Mouse (Mus musculus): ENCODE results near the gene Tpo.

Gene Tpo

DNA sequence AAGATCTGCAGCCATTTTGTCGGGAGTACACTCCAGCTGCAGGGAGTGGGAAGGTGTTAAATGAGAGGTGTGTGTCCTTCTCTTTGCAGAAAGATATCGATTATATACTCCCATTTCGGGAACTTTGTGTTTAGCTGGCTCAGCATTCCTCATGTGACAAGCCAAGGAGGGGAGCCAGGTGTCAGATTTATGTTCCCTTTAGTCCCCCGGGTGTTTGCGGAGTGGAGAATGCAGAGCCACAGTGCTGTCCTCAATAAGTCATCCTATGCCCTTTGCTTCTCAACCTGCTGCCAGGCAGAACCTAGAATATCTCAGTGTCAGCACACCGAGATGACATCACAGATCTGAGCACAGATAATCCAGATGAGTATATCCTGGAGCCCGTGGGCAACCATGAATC is 10.1 kb downstream of the Tpo start:
- H3K36me3 ChIP-seq (ENCODE audit: control insufficient read depth, insufficient read depth, low read length, poor library complexity, severe bottlenecking), result no peaks in the 10 kb centered on the region
- H3K27me3 ChIP-seq (ENCODE audit: control insufficient read depth, insufficient read depth, low read length, poor library complexity, severe bottlenecking), result no peaks in the 10 kb centered on the region
- no peak for DNase-seq (ENCODE audit: low read depth, low spot score)

- Histone ChIP-seq H3K36me3 (ENCODE audit: control insufficient read depth, insufficient read depth, low read length, poor library complexity, severe bottlenecking) (no peaks in the 10 kb centered on the region), H3K27me3 (ENCODE audit: control insufficient read depth, insufficient read depth, low read length, poor library complexity, severe bottlenecking) (no peaks in the 10 kb centered on the region)
- no peak for DNase-seq (ENCODE audit: low read depth, low spot score)
Measured at GRCm38 (mm10) chr12:30112271-30112670, 20.2 kb downstream of the Tpo start.

DNA sequence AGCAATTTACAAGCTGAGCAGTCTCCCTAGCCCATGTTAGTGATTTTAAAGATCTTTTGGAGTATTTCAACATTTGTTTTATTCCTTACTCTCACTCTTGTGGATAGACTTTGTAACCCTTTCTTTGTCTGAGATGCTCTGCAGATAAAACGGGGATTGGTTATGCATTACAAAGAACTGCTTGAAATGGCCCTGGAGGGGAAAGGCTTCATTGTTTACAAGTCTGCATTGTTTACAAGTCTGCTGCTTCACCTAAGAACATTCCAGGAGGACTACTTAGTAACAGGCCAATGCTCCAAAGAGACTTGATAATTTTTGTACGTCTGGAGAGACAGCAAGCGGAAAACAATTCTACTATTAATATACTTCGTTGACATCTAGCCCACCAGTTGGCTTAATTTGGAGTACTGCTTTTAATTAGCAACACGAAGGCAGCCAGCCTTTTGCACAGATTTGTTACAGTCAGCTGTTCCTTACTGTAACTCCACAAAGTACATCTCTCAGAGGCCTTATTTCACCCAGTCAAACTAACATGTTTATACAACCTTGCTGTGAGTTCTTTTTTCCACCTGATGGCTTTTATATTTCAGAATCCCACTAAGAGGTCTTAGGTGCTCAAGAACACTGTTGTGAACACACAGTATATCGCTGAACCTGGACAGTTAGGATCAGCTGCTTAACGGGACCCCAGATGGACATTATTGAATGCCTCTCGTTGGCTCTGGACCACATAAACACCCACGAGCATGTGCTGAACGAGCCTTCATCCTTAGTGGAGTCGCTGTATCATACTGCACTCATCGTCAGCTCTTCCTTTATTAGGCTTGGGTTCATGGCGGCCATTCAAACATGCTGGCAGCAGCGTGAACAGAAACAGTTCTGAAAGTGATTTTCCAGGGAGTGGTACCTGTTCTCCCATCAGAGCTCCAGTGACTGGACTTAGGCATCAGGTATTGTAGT is 22.5 kb downstream of the Tpo start:
- Histone ChIP-seq H3K36me3 (ENCODE audit: control insufficient read depth, insufficient read depth, low read length, poor library complexity, severe bottlenecking) (no peaks in the 10 kb centered on the region), H3K27me3 (ENCODE audit: control insufficient read depth, insufficient read depth, low read length, poor library complexity, severe bottlenecking) (no peaks in the 10 kb centered on the region)
- DNase-seq (ENCODE audit: low read depth, low spot score), result no peak

GRCm38 (mm10) chr12:30102891-30103565 is 29.4 kb downstream of the Tpo start:
- Histone ChIP-seq H3K36me3 (ENCODE audit: control insufficient read depth, insufficient read depth, low read length, poor library complexity, severe bottlenecking) (no peaks in the 10 kb centered on the region), H3K27me3 (ENCODE audit: control insufficient read depth, insufficient read depth, low read length, poor library complexity, severe bottlenecking) (no peaks in the 10 kb centered on the region)
- DNase-seq (ENCODE audit: low read depth, low spot score), result no peak

GRCm38 (mm10) chr12:30092081-30092480 is 40.3 kb downstream of the Tpo start:
- no peak for DNase-seq (ENCODE audit: low read depth, low spot score)
- no peaks in the 10 kb centered on the region for H3K27me3 ChIP-seq (ENCODE audit: control insufficient read depth, insufficient read depth, low read length, poor library complexity, severe bottlenecking)
- no peaks in the 10 kb centered on the region for H3K36me3 ChIP-seq (ENCODE audit: control insufficient read depth, insufficient read depth, low read length, poor library complexity, severe bottlenecking)

DNA sequence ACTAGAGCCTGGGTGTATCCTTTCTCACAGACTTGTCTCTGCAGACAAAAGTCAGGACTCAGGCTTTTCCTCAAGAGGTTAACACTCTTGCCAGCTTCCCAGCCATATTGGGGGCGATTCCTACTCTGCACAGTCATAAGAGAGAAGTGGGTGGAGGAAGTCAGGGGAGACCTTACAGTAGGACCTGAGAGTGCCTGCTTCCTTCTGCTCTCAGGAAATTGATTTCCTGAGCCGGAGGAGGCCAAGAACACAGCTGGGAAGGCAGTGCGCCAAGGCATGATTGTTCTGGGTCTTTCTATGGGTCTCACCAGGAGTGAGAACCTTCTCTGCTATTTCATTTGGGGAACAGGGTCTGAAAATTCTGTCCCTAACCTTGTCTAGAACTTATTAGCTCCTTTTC is 48.5 kb downstream of the Tpo start:
- DNase-seq (ENCODE audit: low read depth, low spot score), result no peak
- no peaks in the 10 kb centered on the region for H3K27me3 ChIP-seq (ENCODE audit: control insufficient read depth, insufficient read depth, low read length, poor library complexity, severe bottlenecking)

GRCm38 (mm10) chr12:30077056-30077455 is 55.4 kb downstream of the Tpo start:
- no peak for DNase-seq (ENCODE audit: low read depth, low spot score)
- no peaks in the 10 kb centered on the region for H3K36me3 ChIP-seq (ENCODE audit: control insufficient read depth, insufficient read depth, low read length, poor library complexity, severe bottlenecking)

More for the DNA sequence above, 48.5 kb downstream of the Tpo start:
- H3K36me3 ChIP-seq (ENCODE audit: control insufficient read depth, insufficient read depth, low read length, poor library complexity, severe bottlenecking), result no peaks in the 10 kb centered on the region

GRCm38 (mm10) chr12:30076316-30076715 is 56.1 kb downstream of the Tpo start:
- Histone ChIP-seq H3K36me3 (ENCODE audit: control insufficient read depth, insufficient read depth, low read length, poor library complexity, severe bottlenecking) (no peaks in the 10 kb centered on the region), H3K27me3 (ENCODE audit: control insufficient read depth, insufficient read depth, low read length, poor library complexity, severe bottlenecking) (no peaks in the 10 kb centered on the region)
- no peak for DNase-seq (ENCODE audit: low read depth, low spot score)

More at GRCm38 (mm10) chr12:30077056-30077455, 55.4 kb downstream of the Tpo start:
- no peaks in the 10 kb centered on the region for H3K27me3 ChIP-seq (ENCODE audit: control insufficient read depth, insufficient read depth, low read length, poor library complexity, severe bottlenecking)

DNA sequence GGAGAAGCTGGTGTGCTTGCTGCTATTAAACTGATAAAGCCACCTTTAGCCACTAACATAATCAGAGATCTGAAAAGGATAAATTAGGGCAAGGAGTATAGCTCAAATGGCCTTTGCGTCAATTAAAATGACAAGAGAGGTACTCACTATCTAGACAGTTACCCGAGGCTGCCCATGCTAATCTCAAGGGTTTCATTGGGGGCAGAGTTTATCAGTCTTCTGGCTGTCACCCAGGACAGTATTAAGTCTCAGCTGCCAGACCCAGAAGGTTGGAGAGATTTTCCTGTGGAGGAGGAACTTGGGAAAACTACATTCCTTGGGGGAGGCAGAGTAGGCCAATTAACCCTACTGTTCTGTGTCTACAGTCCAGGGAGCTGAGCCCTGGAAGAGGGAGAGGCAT is 63.1 kb downstream of the Tpo start:
- Histone ChIP-seq H3K36me3 (ENCODE audit: control insufficient read depth, insufficient read depth, low read length, poor library complexity, severe bottlenecking) (no peaks in the 10 kb centered on the region), H3K27me3 (ENCODE audit: control insufficient read depth, insufficient read depth, low read length, poor library complexity, severe bottlenecking) (no peaks in the 10 kb centered on the region)
- DNase-seq (ENCODE audit: low read depth, low spot score), result no peak

DNA sequence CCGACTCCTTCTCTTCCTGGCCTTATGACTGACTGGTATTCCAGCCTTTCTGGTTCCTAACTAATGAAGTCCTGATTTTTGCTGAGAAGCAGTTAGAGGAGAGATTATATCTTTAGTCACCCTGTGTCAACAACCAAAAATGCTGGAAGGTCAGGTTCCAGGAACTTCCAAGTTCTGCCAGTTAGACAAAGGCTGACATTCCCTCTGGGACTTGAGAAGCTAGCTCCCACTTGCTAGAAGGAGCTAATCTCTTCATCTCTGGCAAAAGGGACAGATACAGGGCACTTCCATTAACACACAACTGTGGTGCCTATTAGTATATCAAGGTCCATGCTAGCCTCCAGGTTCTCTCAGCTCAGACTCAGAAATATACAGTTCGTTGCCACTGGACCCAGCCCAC is 64.6 kb downstream of the Tpo start:
- no peaks in the 10 kb centered on the region for H3K36me3 ChIP-seq (ENCODE audit: control insufficient read depth, insufficient read depth, low read length, poor library complexity, severe bottlenecking)
- no peaks in the 10 kb centered on the region for H3K27me3 ChIP-seq (ENCODE audit: control insufficient read depth, insufficient read depth, low read length, poor library complexity, severe bottlenecking)
- no peak for DNase-seq (ENCODE audit: low read depth, low spot score)

DNA sequence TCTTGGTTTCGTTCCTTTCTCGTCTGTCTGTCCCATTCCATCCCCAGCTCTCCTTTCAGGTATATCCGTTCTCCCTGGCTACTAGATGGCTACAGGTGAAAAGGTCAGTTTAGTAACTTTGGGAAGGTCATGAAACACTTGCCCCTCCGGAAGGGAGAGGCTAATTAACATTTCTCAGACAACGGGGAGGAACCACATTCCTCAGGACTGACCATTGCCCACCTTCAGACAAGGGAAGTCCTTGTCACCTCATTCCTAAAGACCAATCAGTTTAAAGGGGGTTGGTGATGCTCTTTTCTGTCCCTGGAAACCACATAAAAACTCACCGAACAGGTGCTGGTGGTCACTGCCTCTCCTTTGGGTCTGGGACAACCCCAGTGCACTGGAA is 70.3 kb downstream of the Tpo start:
- no peaks in the 10 kb centered on the region for H3K27me3 ChIP-seq (ENCODE audit: control insufficient read depth, insufficient read depth, low read length, poor library complexity, severe bottlenecking)
- no peak for DNase-seq (ENCODE audit: low read depth, low spot score)
- H3K36me3 ChIP-seq (ENCODE audit: control insufficient read depth, insufficient read depth, low read length, poor library complexity, severe bottlenecking), result no peaks in the 10 kb centered on the region

DNA sequence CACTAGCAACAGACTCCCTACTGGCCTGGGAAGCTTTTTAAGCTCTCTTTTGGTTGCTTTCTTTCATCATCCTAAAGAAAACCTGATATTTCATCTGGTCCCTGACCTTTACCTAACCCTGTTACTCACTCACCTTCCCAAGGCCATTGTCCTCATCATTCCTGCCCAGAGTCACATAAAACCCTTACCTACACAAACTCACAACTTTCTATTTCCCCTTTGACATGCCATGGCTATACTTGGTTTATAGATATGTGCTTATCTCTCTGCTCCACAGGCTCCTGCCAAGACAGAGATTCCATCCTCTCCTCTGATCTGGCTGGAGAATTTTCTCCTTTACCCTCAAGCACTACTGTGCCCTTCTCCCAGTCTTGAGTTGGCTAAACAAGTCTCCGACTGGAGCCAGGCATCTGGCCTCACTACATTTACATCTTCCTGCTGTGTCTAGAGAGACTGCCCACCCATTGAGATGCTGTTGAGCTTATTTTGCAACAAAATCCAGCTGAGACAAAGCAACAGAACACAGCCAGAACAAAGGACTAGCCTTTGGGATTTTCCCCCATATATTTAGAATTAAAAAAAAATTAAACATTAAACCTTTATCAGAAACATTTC is 70.8 kb downstream of the Tpo start:
- H3K27me3 ChIP-seq (ENCODE audit: control insufficient read depth, insufficient read depth, low read length, poor library complexity, severe bottlenecking), result no peaks in the 10 kb centered on the region
- H3K36me3 ChIP-seq (ENCODE audit: control insufficient read depth, insufficient read depth, low read length, poor library complexity, severe bottlenecking), result no peaks in the 10 kb centered on the region
- no peak for DNase-seq (ENCODE audit: low read depth, low spot score)

DNA sequence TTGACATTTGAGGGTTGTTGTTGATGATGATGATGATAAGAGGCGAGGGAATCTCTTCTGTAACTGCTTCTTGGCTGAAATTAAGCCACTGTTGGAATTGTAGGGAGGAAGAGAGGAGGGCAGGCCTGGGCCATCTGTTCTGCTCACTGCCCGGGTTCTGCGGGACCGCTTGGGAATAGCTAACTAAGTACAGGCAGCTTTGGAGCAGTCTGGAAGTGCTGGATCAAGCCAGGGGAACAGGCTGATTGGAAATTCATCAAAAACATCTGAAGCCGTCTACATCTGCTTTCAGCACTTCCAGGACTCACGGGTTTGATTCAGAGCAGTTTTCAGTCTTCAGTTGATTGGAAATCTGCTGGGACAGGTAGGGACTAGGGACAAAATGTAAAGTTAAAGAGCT is 74.4 kb downstream of the Tpo start:
- Histone ChIP-seq H3K27me3 (ENCODE audit: control insufficient read depth, insufficient read depth, low read length, poor library complexity, severe bottlenecking) (no peaks in the 10 kb centered on the region), H3K36me3 (ENCODE audit: control insufficient read depth, insufficient read depth, low read length, poor library complexity, severe bottlenecking) (no peaks in the 10 kb centered on the region)
- no peak for DNase-seq (ENCODE audit: low read depth, low spot score)

DNA sequence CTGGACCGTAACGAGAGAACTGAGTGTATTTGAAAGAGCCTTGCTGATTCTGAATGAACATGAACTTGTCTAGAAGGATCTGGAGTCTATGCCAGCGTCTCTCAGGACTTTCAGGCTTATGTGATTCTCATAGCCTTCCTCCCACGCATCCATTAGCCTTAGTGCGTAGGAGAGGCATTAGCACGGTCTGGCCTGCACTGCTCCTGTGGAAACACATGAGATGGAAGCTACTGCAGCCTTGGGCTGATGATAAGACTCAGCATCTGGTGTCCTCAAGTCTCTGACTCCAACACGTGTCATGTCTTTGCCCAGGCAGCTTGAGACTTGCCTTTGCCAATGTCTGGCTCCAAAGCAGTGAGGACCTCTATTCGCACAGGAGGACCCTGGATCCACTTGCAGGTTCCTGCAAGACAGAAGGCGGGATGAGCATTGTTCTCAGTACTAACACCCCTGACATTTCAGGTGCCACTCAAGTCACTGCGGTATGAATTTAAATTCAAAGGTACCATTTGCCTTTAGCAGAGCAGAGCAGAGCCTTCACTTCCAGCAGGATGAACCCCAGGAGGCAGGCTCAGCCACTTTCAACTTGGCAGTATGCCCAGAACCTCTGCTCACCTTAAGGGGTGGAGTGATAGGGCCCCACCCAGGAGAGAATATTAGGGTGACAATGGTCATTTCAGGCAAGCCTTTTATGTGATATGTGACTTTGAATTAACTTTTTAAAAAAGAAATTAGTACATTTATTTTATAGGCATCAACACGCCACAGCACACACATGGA is 77.5 kb downstream of the Tpo start:
- DNase-seq (ENCODE audit: low read depth, low spot score), result no peak
- Histone ChIP-seq H3K36me3 (ENCODE audit: control insufficient read depth, insufficient read depth, low read length, poor library complexity, severe bottlenecking) (no peaks in the 10 kb centered on the region), H3K27me3 (ENCODE audit: control insufficient read depth, insufficient read depth, low read length, poor library complexity, severe bottlenecking) (no peaks in the 10 kb centered on the region)
